Mouse (Mus musculus) Muller cell, postnatal 12 days (primary cell): ENCODE measurements at regions not wholly inside any gene's neighbourhood (a gene's known extent, or its start where the extent isn't known, plus 50 kb on each side); places are given as distances from the start of the nearest gene placed in this dataset.

Experiments
- DNase-seq: peaks from one replicate; pipeline ENCODE4 v3.0.0-alpha.2; 2015; ENCODE audit errors: inconsistent ontology term

GRCm38 (mm10) chr1:151088535-151089125 lies 93.7 kb upstream of the Gm47985 start:
- no peak for DNase-seq

GRCm38 (mm10) chr1:151092035-151092434 lies 90.3 kb upstream of the Gm47985 start:
- DNase-seq = no peak

- DNase-seq = no peak
Observed at GRCm38 (mm10) chr1:151095344-151096050, 86.8 kb upstream of the Gm47985 start.

GRCm38 (mm10) chr1:151096079-151096478 lies 86.3 kb upstream of the Gm47985 start:
- no peak for DNase-seq

- DNase-seq = no peak
Observed at GRCm38 (mm10) chr1:151097506-151097905, 84.8 kb upstream of the Gm47985 start.

GRCm38 (mm10) chr1:151098763-151099162 lies 83.6 kb upstream of the Gm47985 start:
- no peak for DNase-seq

GRCm38 (mm10) chr1:151100565-151101483 lies 81.5 kb upstream of the Gm47985 start:
- DNase-seq = no peak

GRCm38 (mm10) chr1:151101516-151101915 lies 80.8 kb upstream of the Gm47985 start:
- DNase-seq = no peak

GRCm38 (mm10) chr1:151102061-151102460 lies 80.3 kb upstream of the Gm47985 start:
- DNase-seq = no peak

- DNase-seq = no peak
Observed at GRCm38 (mm10) chr1:151102646-151103391, 79.5 kb upstream of the Gm47985 start.

- no peak for DNase-seq
Observed at GRCm38 (mm10) chr1:151103522-151104037, 78.8 kb upstream of the Gm47985 start.

- DNase-seq = no peak
Observed at GRCm38 (mm10) chr1:151104346-151104745, 78.0 kb upstream of the Gm47985 start.

- no peak for DNase-seq
Observed at GRCm38 (mm10) chr1:151104806-151105205, 77.5 kb upstream of the Gm47985 start.

GRCm38 (mm10) chr1:151105251-151105650 lies 77.1 kb upstream of the Gm47985 start:
- DNase-seq = no peak

- DNase-seq = no peak
Observed at GRCm38 (mm10) chr1:151107401-151107800, 74.9 kb upstream of the Gm47985 start.

GRCm38 (mm10) chr1:151109333-151109732 lies 73.0 kb upstream of the Gm47985 start:
- DNase-seq = no peak

- no peak for DNase-seq
Observed at GRCm38 (mm10) chr1:151110412-151110811, 71.9 kb upstream of the Gm47985 start.

- DNase-seq = no peak
Observed at GRCm38 (mm10) chr1:151111683-151112082, 70.7 kb upstream of the Gm47985 start.

GRCm38 (mm10) chr1:151112390-151112789 lies 69.9 kb upstream of the Gm47985 start:
- DNase-seq = no peak

- DNase-seq = no peak
Observed at GRCm38 (mm10) chr1:151113199-151113598, 69.1 kb upstream of the Gm47985 start.

- peak; percentile 76 for DNase-seq
Observed at GRCm38 (mm10) chr1:151118530-151118929, 63.8 kb upstream of the Gm47985 start.
